In the genomic region with DNA sequence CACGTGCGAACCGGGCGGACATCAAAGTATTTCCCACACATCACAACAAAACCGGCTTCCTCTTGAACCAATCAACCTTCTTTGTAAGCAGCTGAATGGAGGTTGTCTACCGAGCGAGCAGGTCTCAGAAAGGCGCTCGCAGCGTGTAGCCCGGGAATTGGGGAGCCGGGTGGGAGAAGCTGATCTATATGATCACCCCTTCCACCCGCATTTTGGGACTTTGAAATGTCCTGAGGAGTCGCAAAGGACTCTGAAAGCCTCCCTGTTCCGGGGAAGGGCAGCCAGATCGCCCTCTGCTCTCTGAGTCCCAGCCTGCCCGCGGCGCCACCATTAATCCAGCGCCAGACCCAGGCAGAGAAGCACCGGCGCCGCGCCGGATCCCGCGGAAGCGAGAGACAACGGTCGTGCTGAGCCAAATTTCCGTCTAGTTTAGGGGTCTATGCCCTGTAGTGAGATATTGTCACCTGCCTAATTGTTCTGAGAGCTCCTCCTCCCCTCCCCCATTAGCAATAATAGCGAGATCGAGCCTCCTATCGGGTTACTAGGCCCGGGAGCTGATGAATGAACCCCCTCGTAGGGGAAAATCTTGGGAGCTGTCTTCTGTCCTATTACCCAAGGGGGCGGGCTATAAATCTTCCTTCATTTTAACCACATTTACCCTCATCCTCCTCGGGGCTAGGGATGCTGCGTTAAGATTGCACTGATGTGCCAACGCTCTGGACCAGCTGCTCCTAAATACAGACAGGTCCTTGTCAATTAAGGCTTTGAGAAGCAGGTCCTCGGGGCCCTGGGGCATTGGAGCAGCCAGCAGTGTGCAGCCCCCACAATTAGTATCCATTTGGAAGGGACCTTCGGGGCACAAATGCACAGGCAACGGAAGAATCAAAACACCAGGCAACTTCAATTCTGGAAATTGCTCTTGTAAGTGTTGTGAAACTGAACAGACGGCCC, we compare ENCODE assay signal across 8 mouse cellular contexts. TPM values are rescaled to one million over a fixed set of nuclear protein-coding genes. Genes with fewer than 3 reads are reported as not detected.
DNase-seq lines count a peak whose midpoint lies in the region; ATAC-seq lines count a peak whose summit lies in the region.

No protein-coding gene starts in this region.

- peaks cover 99% of the 10 kb centered on the region for H3K27me3 ChIP-seq in heart, embryonic 10.5 days (ENCODE audit: insufficient read depth, poor library complexity, severe bottlenecking)
- H3K27me3 ChIP-seq in hindbrain, embryonic 15.5 days, result peaks cover 94% of the 10 kb centered on the region
- H3K27me3 ChIP-seq in midbrain, embryonic 12.5 days, result peaks cover 93% of the 10 kb centered on the region

- peak overlapping the region; percentile 45 for H3K4me2 ChIP-seq in hindbrain, embryonic 15.5 days
- H3K4me2 ChIP-seq in midbrain, embryonic 12.5 days (replicated peaks), result peak overlapping the region; percentile 50

- peak overlapping the region; percentile 55 for H3K4me3 ChIP-seq in heart, embryonic 10.5 days
- peak overlapping the region; percentile 16; the same call in 1 of the 2 replicates for H3K4me3 ChIP-seq in hindbrain, embryonic 15.5 days
- H3K4me3 ChIP-seq in midbrain, embryonic 12.5 days, result peak overlapping the region; percentile 29

- H3K36me3 ChIP-seq in heart, embryonic 10.5 days, result no peaks in the 10 kb centered on the region
- no peaks in the 10 kb centered on the region for H3K36me3 ChIP-seq in hindbrain, embryonic 15.5 days
- H3K36me3 ChIP-seq in midbrain, embryonic 12.5 days, result no peaks in the 10 kb centered on the region

- no peak overlapping the region for H3K27ac ChIP-seq in heart, embryonic 10.5 days
- H3K27ac ChIP-seq in hindbrain, embryonic 15.5 days (replicated peaks), result no peak overlapping the region
- no peak overlapping the region for H3K27ac ChIP-seq in midbrain, embryonic 12.5 days (replicated peaks)

- peaks cover 10% of the 10 kb centered on the region for H3K4me1 ChIP-seq in heart, embryonic 10.5 days
- H3K4me1 ChIP-seq in hindbrain, embryonic 15.5 days (replicated peaks), result peaks cover 9% of the 10 kb centered on the region
- H3K4me1 ChIP-seq in midbrain, embryonic 12.5 days, result peaks cover 21% of the 10 kb centered on the region

- 1% methylated on average over 44 of the region's 44 CpGs for WGBS in heart, embryonic 10.5 days
- WGBS in hindbrain, embryonic 15.5 days, result under 1% methylated on average over 44 of the region's 44 CpGs
- under 1% methylated on average over 44 of the region's 44 CpGs for WGBS in midbrain, embryonic 12.5 days

- no peaks in the 10 kb centered on the region; the same call in 1 of the 2 replicates for H3K9me3 ChIP-seq in heart, embryonic 10.5 days
- no peaks in the 10 kb centered on the region for H3K9me3 ChIP-seq in hindbrain, embryonic 15.5 days
- H3K9me3 ChIP-seq in midbrain, embryonic 12.5 days, result 0 out of 2 replicates have a peak, but pooled peaks cover 8% of the 10 kb centered on the region

- intact Hi-C loops in heart, postnatal 25 days (cut with DNase I), result no loop called here

- H3K9ac ChIP-seq in hindbrain, embryonic 15.5 days, result no peak overlapping the region
- H3K9ac ChIP-seq in midbrain, embryonic 12.5 days (replicated peaks), result no peak overlapping the region; the same call in 1 of the 2 replicates

- ATAC-seq in hindbrain, embryonic 15.5 days (ENCODE audit: low FRiP score, low read depth), result peak; percentile 54; the same call in 1 of the 2 replicates
- ATAC-seq in midbrain, embryonic 12.5 days (ENCODE audit: low FRiP score, low read depth), result peak; percentile 72

- peak; percentile 73 for DNase-seq in heart, embryonic 10.5 days (ENCODE audit: low spot score)
- DNase-seq in heart, postnatal 25 days (ENCODE audit: low spot score), result no peak
- DNase-seq in embryo, embryonic 11 days, result peak; percentile 79
- DNase-seq in right cerebral cortex, adult 18-20 months, result no peak
- DNase-seq in thymus, postnatal 36 days, result no peak
- DNase-seq in layer of hippocampus, adult 11-12 months (ENCODE audit: low spot score), result no peak

RNA-seq across cellular contexts. Expression of a gene that starts 37.6 kb away (rescaled TPM):
- 65.6 and 84.4 TPM in 2 replicates for polyA plus RNA-seq in heart, embryonic 10.5 days (2016; fragmentation: Nextera tagmentation; extraction: Ambion mirVana)
- 10 to 100 TPM; 47.2 to 52.3 TPM for total RNA-seq in heart, postnatal 25 days (2021)
- 77.6 and 82.5 TPM in 2 replicates for polyA plus RNA-seq in hindbrain, embryonic 15.5 days (2015; fragmentation: Nextera tagmentation; extraction: Ambion mirVana)
- 99.3 and 106 TPM in 2 replicates for polyA plus RNA-seq in midbrain, embryonic 12.5 days (2016; fragmentation: Nextera tagmentation; extraction: Ambion mirVana)

Comparison
In these comparisons a context has a peak if more than half of its experiments do, and no peak if none do; other contexts are left out.
1. DNase-seq: peak in heart, embryonic 10.5 days (single experiment) and embryo, embryonic 11 days (single experiment); none in heart, postnatal 25 days (single experiment), right cerebral cortex, adult 18-20 months (single experiment), thymus, postnatal 36 days (0 of 2) and layer of hippocampus, adult 11-12 months (single experiment).
2. Peak in every context shown above with its lines, with median percentiles within 50 percentile points of each other: H3K4me3 ChIP-seq.